Mouse (Mus musculus): ENCODE data around the gene Orc3. TPM values are rescaled to one million over a fixed set of nuclear protein-coding genes. Genes with fewer than 3 reads are reported as not detected.

Gene Orc3
- polyA plus RNA-seq (2021; fragmentation: Nextera tagmentation): 36.2 and 38.3 TPM in 2 replicates
- long read RNA-seq, experiment 1, transcript Orc3-202 (20 exons, 2,266 nt): minor isoform, 13 of 40 reads
- long read RNA-seq, experiment 1, transcript Orc3-201 (20 exons, 2,300 nt): major isoform, 14 of 40 reads
- long read RNA-seq, experiment 1, partial matches to known transcripts: 8 of 40 reads
- long read RNA-seq, experiment 1, other reads (novel, unspliced or antisense): 5 of 40 reads
- long read RNA-seq, experiment 2, transcript Orc3-202 (20 exons, 2,266 nt): minor isoform, 63 of 179 reads
- long read RNA-seq, experiment 2, transcript Orc3-201 (20 exons, 2,300 nt): major isoform, 80 of 179 reads
- long read RNA-seq, experiment 2, partial matches to known transcripts: 13 of 179 reads
- long read RNA-seq, experiment 2, other reads (novel, unspliced or antisense): 23 of 179 reads

DNA sequence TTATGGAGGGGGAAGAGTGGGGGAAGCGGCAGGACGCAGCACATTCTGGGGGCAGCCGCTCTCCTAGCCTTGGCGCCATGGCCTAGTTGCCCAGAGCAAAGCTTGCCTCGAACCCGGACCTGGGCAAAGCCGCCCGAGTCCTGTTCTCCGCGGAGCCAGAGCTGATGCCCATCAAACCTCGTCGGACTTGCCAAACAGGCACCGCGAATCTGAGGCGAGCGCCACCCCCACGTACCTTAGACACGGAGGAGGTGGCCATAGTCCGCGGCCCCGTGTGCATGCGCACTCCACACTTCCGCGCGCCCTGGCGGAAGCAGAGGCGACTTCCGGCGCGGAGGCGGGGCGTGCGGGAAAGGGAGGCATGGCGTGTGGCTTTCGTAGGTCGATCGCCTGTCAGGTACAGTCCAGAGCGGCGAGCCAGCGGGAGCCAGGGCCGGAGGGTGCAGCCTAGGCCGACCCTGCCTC is at the start of gene Orc3, which contains the start of gene Rars2:
Gene Orc3, minus strand, starts transcription at position 315 of the 465 bp plus-strand sequence.
Gene Rars2, plus strand, starts transcription at position 328 of the 465 bp plus-strand sequence.

DNA sequence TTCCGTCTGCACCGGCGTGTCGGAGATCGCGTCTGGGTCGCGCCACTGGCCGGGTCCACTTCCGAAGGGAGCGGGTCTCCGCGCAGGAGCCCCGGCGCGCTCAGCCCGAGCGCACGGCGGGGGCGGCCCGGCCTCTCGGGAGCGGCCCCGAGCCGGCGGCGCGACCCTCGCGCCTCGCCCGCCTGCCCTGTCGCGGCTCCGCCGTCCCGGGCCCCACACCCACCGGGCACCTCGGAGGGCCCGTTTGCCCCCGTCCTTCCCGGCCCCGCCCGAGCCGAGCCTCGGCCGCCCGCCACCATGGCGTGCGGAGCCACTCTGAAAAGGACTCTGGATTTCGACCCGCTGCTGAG is 64.0 kb downstream of the Orc3 start, which contains the start of gene Akirin2:
Gene Akirin2, plus strand, starts transcription at position 190 of the 350 bp plus-strand sequence.

Other genes with a start within 250 kb of the Orc3 start
- gene Akirin2, start 64.0 kb downstream of the Orc3 start, polyA plus RNA-seq (2021; fragmentation: Nextera tagmentation): 16.2 and 19.1 TPM in 2 replicates
- gene Rars2, start within 50 bp of the Orc3 start, polyA plus RNA-seq (2021; fragmentation: Nextera tagmentation): 19.3 and 21.0 TPM in 2 replicates
- 24.9 and 29.8 TPM in 2 replicates for gene Slc35a1, start 72.5 kb upstream of the Orc3 start, polyA plus RNA-seq (2021; fragmentation: Nextera tagmentation)
- 2.8 and 6.6 TPM in 2 replicates for gene Cfap206, start 115.3 kb upstream of the Orc3 start, polyA plus RNA-seq (2021; fragmentation: Nextera tagmentation)
- gene Gm136, start 141.3 kb upstream of the Orc3 start, polyA plus RNA-seq (2021; fragmentation: Nextera tagmentation): not detected in 2 replicates
- gene Smim8, start 163.5 kb upstream of the Orc3 start, polyA plus RNA-seq (2021; fragmentation: Nextera tagmentation): 74.1 and 88.2 TPM in 2 replicates